Mouse (Mus musculus) activated CD4-positive, CD25-positive, alpha-beta regulatory T cell, adult 4 months (primary cell): ENCODE results near the gene Slc30a4. TPM values are rescaled to one million over a fixed set of nuclear protein-coding genes. Genes with fewer than 3 reads are reported as not detected.

Experiments used
- ATAC-seq: one replicate; pipeline ENCODE4 v1.8.0; 2017
- polyA plus RNA-seq, 2 experiments: library from polyadenylated mRNA; unstranded; fragments of 100-300 nt; shearing (Covaris generic); gene quantifications; one replicate each; pipeline ENCODE4 v1.2.1; 2017

The Slc30a4 gene
- polyA plus RNA-seq, 2 experiments from 2014 or later: 0.51 to 0.79 TPM

DNA sequence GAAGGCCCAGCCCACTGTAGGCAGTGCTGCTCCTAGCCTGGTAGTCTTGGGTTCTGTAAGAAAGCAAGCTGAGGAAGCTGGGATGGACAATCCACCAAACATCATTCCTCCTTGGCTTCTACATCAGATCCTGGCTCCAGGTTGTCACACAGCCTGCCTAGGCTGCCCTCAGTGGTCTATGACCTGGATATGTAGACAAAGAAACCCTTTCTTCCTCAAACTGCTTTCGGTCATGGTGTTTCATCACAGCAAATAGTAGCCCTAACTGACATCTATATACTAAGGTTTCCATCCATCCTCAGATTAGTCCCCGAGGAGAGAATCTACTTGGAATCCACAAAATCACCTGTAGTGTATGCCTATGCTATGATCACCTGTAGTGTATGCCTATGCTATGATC is 27.3 kb downstream of the Slc30a4 start:
- no peak for ATAC-seq

DNA sequence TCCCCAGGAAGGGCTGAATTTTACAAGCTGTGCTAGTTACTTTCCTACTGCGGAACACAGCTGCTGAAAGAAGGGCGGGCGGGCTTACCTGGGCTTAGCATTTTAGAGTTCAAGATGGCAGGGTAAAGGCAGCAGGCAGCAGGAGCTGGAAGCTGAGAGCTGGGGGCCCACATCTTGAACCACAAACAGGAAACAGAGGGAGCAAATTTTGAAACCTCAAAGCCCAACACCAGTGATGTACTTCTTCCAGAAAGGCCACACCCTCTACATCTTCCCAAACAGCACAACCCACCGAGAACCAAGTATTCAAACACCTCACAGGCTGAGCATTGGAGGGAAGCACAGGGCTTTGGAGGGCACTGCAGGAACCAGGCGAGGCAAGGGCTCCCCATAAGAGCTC is 29.6 kb downstream of the Slc30a4 start:
- no peak for ATAC-seq

DNA sequence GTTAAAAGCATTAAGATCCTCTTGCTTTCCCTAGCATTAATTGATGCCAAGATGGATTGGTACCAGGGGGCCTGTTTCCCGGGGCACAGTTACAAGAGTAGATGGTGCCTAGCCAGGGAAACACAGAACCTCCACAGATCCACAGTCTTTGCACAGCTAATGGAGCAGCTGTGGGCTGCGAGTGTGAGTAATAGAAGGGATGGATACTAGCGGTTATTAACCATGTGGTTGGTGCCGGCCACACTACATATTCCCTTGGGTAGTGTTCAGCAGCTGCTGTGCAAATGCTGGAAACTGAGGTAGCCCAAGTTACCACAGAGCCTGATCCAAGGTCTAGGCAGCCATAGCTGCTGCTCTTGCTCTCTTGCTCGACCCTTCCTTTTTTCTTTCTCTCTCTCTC is 30.7 kb downstream of the Slc30a4 start:
- ATAC-seq: no peak

DNA sequence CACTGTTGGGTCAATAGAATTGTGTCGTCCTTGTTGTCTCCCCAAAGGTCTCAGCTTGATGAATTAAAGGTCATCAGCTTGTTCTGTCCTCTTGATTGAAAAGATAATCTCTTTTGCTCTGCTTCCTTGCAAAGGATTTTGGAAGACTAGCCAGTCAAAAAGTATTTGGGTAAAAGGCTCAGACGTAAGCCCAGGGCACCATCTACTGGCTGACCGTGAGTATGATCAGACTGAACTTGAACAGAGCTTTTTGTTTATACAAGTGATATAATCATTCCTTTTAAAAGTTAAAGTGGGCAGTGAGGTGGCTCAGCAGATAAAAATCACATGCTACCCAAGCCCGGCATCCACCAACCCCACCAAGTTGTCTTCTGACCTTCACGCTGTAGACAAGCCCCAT is 34.6 kb downstream of the Slc30a4 start:
- ATAC-seq: no peak

DNA sequence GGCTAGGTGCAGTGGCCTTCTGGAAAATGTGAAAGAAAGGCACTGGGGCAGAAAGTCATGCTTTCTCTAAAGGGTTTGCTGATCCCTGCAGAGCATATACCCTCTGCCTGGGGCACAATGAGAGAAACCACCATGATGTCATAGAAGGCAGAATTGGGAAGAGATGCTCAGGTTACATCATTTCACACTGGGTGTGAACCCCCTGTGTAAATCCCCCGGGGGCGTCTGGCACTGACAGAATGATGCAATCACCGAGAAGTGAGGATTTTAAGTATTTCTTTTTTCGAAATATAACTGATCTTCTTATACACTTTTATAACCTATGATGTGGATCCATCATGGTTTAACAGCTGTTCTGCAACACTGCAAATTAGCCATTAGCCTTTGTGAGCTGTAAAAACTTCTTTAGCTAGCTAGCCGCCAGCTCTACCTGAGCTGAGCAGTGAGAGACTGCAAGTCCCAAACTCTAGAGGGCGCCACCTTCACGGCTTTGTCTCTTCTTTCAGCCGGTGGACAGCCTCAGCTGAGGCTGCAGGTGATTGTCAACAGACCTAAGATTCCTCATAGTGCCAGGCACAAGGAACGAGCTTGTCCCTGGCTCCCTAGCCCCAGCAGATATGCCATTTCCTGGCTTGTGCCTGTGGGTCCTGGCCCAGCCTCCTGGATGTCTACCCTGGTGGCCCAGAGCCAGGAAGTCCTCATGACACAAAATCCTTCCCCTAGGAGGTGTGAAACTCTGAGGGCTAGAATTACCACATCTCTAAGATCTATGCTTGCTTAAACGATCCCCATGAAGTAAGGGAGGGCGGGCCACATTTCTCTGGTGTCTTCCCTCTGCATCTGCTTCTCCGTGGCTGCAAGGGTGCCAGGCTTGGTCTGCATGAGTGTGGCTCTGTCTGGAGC is 36.2 kb downstream of the Slc30a4 start:
- ATAC-seq: peak; percentile 75

DNA sequence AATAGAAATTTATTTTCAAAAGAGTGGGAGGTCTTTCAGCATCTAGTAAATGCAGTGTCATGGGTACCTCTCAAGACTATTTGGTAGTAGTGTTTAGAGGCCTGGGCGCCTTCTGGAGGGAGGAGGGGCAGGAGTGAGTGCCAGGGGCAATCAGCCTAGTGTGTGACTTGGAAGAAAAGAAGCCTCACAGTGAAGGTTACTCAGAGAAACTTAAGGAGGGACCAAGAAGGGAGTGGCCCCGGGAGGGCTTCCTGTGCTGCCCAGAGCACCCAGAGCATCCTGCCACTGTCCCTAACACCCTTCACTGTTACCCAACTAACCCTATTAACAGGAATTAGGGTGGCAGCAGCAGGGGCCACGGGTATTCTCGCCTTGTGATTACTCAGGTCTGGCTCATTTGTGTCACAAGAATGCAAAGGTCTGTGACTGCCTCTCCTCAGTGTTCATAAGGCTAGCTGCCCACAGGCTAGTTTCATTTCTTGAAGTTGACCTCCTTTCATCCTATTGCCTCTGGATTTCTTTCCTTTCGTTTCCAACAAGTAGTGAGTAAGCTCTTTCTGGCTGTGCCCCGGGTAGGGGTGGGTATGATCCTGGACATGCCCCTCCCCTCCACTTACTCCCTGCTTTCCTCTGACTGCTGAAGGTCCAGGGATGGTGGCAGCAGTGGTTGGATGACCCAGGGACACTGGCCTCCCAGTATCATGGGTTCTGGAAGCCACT is 37.0 kb downstream of the Slc30a4 start:
- ATAC-seq: no peak

DNA sequence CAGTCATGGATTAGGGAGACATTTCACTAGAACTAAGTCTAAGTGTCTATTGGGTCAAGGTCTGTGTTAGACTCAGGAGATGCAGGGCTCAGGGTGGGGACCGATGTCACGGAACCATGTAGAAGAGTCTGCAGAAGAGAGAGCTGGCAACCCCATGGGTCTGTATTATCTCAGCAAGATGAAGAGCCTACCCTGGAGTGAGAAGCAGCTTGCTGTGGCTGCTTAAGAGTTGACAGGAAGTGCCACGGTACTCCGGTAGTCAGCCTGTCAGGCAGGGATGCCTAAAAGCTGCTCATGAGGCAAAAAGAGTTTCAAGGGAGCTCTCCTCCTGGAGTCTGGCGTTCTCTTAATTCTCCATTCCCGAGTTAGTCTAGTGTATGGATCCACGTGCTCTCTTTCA is 42.6 kb downstream of the Slc30a4 start:
- no peak for ATAC-seq

DNA sequence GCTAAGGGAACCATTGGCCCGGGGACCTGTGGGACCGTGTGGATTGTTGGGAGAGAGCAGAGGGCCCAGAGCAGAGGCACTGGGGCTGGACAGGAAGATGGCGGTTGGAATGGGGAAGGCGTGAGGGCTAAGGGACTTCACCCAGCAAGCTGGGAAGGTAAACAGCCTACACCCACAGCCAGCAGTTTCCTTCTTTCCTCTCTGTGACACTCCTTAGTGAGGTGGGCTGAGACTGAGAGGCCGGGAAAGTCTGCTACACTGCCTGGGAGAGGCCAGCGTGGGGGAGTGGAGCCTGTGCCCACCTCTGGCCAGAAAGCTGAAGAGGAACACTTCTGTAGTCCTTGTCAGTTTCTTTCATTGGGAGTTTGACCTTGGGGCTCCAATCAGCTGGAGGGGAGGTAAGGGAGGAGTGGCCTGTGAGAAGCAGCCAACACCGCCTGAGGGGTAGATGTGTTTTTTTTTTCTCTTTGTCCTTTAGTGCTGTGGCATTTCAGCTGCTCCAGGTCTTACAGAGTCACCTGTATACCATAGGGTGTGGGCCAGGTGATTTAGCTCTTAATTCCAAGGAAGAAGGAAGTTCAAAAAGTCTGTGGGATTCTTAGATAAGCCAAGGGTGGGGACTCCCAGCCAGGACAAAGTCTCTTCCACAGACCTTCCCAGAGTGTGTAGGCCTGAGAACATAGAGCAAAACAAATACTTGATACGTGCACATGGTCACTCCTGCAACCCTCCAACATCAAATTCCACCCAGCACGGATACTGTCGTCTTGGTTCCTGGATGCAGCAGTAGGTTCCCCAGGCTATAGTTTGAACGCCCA is 44.5 kb downstream of the Slc30a4 start:
- ATAC-seq: no peak

DNA sequence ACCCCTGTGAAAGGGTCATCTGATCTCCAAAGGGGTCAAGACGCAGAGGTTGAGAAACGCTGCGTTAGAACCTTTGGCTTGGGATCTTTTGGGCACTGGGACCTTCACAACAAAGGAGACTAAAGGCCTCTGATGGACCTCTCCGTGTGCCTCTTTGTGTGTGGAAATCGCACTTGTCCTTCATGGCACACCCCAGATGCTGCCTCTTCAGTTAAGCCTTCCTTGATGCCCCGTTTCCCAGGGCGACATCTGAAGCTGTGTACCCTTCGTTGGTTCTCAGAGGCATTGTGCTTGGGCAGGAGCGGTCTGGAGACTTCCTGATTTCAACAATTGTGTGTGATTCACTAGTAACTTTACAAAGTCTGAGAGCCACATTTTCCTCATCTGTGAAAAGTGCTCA is 45.7 kb downstream of the Slc30a4 start:
- ATAC-seq: no peak

DNA sequence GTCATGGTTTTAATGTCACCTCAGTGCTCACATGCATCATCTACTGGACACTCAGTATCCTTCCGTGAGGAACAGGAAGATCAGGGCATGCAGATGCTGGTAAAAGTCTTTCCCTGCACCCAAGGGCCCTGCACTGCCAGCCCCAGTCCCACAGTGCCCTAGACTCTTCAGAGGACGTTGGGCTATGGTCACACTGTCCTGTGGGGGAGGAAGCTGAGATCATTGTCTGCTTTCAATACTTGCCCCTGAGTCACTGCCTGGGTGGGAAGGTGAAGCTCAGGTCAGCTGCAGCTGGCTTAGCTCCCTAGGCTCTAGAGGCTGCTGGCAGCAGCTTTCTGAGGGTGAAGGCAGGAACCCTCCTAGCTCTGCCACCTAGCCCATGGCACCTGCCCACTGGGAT is 46.4 kb downstream of the Slc30a4 start:
- ATAC-seq: no peak

DNA sequence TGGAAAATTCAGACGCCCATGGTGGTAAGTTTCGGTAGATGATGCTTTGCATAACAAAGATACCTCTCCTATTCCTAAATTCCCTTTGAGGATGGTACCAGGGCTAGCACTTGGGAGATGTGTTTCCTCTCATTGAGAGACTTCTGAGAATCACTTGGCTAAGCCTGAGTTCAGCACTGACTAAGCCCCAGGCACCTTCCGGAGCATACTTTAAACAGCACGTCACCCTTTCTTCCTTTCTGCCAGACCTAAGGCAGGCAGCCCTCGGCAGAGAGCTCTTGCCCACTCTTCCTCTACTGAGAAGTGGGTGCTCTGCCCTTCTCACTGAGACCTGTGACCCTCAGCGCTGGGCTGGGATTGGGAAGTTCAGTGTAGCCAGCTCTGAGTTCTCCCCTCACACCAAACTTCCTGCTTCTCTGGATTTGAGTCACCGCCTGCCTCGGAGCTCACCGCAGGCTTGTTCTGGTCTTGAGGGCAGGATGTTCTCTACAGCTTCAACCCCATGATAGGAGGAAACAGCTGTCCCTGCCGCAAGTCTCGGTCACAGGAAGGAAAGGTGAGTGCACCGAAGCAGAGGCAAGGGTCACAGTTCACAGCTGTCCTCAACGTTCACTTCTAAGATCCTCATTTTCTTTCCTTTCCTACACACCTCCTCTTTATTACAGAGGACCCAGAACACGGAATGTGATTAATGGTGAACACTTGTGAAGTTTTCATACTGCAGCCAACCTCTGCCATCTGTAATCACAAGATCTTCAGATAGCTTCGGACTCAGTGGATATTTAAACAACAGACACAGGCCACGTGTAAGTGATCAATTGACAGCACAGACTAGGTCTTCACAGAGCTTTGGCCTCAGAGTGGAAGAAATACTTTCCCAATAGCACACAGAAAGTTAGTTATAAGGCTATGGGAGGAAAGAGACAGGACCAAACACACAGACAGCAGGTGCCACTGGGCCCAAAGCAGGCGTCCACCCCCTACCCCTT is 50.1 kb downstream of the Slc30a4 start:
- peak; percentile 98 for ATAC-seq

DNA sequence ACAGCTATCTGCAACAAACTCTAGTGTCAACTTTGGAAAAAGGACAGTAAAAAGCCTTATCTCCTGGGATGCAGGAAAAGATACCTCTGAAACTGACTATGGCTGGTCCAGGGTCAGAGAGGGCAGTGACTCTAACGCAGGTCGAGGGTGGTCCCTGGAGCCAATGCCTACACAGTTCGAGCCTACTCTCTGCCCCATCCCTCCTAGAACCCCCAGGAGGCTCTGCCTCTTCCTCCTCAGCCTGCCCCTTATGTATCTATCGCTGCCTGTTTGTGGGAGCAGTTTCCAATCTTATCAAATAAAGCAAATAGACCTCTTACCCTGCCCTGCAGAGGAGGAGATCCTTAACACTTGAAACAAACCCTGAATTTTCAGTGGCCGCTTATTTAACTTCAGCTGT is 63.8 kb downstream of the Slc30a4 start:
- ATAC-seq: no peak

DNA sequence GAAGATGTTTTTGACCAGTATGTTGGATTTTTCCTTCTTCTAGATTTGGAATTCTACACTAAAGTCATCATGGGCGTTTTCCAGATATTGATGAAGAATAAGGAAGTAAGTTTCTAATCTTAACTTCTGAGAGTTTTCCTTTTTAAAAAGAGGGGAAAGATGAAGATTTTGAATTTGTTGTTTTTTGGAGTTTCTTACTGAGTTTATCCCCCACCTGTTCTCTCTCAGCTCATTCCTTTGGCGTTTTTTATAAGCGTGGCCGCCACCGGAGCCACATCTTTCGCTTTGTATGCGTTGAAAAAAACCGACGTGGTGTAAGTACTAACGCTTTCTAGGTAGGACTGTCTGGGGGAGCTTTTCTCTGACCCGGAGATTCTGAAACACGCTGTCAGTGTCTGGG is 64.4 kb downstream of the Slc30a4 start:
- ATAC-seq: no peak

DNA sequence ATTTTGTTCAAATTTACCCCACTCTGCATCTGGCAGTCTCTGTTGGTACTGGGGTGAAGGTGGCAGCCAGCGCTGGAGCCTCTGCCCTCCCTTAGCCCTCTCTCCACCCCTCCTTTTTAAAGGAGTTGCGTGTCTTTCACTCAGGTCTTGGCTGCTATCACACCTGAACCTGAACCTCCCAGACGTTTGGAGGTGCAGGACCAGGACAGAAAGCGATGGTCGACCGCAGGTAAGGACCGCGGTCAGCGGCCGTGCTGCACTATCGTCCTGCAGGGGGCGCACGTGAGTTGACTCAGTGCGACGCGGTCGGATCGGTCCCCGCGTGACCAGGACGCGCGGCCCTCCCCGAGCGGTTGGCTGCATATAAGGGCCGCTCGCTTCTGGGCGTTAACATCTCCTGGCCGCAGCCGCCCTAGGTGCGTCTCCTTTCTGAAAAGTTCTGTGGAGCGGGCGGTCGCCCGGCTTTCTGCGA is 64.9 kb downstream of the Slc30a4 start:
- peak; percentile 59 for ATAC-seq

DNA sequence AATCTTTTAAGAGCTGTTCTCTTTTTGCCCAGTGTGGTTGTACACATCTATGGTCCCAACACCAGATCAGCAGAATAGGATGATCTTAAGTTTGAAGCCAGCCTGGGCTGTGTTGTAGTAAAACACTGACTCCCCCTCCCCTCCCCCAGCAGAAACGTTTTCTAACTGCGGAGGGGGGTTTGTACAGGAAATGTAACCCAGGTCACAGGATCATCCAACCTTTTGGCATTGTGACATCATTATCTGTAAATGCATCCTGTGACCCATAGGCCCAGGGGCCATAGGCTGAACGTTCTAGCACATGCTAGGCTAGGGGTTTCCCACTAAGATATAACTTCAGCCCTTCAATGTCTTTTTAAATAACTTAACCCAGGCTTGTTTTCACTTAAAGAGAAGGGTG is 65.8 kb downstream of the Slc30a4 start, which contains the start of gene AA467197:
AA467197 (plus strand) TSS at position 301 of the 400 bp plus-strand sequence.
- no peak for ATAC-seq

Other genes starting within 250 kb of the Slc30a4 start
- 1 to 10 TPM; 6.4 to 8.8 TPM for gene Gm14085, start 217.7 kb downstream of the Slc30a4 start, polyA plus RNA-seq
- gene Gatm, start 91.4 kb downstream of the Slc30a4 start, polyA plus RNA-seq: under 1 TPM; 0.28 to 0.57 TPM
- under 1 TPM in 1 of 2 experiments, not detected in 1; 0.73 TPM for gene AA467197, start 65.7 kb downstream of the Slc30a4 start, polyA plus RNA-seq
- gene Bloc1s6, start 35.8 kb upstream of the Slc30a4 start, polyA plus RNA-seq: 10 to 100 TPM; 36.7 to 48.1 TPM
- 1 to 10 TPM; 5.8 to 7.3 TPM for gene Sqor, start 62.6 kb upstream of the Slc30a4 start, polyA plus RNA-seq